Mouse (Mus musculus): ENCODE results near the gene Elfn1. TPM values are rescaled to one million over a fixed set of nuclear protein-coding genes. Genes with fewer than 3 reads are reported as not detected.
A peak's percentile ranks its signal among the peaks of the same experiment; 100 is the strongest.

The Elfn1 gene
- total and polyA plus RNA-seq, 3 experiments: 0.04 to 0.06 TPM; not detected in 1

DNA sequence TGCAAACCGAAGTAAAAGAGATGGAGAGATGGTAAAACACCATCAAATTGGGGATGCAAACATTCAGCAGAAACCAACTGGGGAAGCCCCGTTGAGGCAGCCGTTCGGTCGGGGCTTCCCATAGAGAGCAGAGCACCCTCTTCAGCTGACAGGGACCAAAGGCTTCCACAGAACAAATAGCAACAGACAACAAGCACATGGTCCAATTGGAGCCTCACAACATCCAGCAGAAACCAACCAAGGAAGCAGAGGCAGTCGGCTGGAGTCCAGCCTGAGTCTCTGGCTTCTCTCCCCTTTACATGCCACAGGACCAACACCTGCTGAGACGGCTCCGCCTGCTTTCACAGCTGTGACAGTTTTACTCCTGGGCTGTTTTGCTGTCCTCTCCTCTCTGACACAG is 69.7 kb downstream of the Elfn1 start (continued):
- peak; percentile 67; the same call in 1 of the 2 replicates for TF ChIP-seq MXI1 (IDR thresholded peaks at IDR 0.05; ENCODE audit: low read depth, low read length)
- TF ChIP-seq MYC (IDR thresholded peaks at IDR 0.05; ENCODE audit: low read depth, low read length): no peak
- 0 out of 2 replicates have a peak, but pooled peaks have one; percentile 52 for TF ChIP-seq TBP (conservative IDR thresholded peaks at IDR 0.05; ENCODE audit: low read depth, low read length)
- no peak for TF ChIP-seq CHD2 (IDR thresholded peaks at IDR 0.05; ENCODE audit: low read length)
- TF ChIP-seq MAZ (IDR thresholded peaks at IDR 0.05; ENCODE audit: low read depth, low read length): 0 out of 2 replicates have a peak, but pooled peaks have one; percentile 8
- TF ChIP-seq JUND (conservative IDR thresholded peaks at IDR 0.05; ENCODE audit: low read depth, low read length): no peak
- TF ChIP-seq TCF12 (IDR thresholded peaks at IDR 0.05; ENCODE audit: low read depth, low read length): peak; percentile 59
- TF ChIP-seq NRF1 (IDR thresholded peaks at IDR 0.05; ENCODE audit: low read depth, low read length): no peak
- no peak for TF ChIP-seq ZNF384 (IDR thresholded peaks at IDR 0.05; ENCODE audit: low read depth, low read length)
- TF ChIP-seq KAT2A (IDR thresholded peaks at IDR 0.05; ENCODE audit: insufficient replicate concordance, low read length): no peak
- TF ChIP-seq IRF4 (IDR thresholded peaks at IDR 0.05; ENCODE audit: low read depth, low read length): peak; percentile 37
- TF ChIP-seq CTCF (conservative IDR thresholded peaks at IDR 0.05 in 1 of 2, IDR thresholded peaks at IDR 0.05 in 1 of 2; ENCODE audit: low read depth in 2 of 2, low read length in 2 of 2): no peak
- TF ChIP-seq E2F4 (IDR thresholded peaks at IDR 0.05; ENCODE audit: insufficient replicate concordance, low read depth, low read length): no peak
- no peak for TF ChIP-seq SMC3 (IDR thresholded peaks at IDR 0.05; ENCODE audit: low read depth, low read length)
- TF ChIP-seq RAD21 (IDR thresholded peaks at IDR 0.05; ENCODE audit: low read depth, low read length): no peak; the same call in none of the 2 replicates
- TF ChIP-seq RCOR1 (conservative IDR thresholded peaks at IDR 0.05; ENCODE audit: low read depth, low read length): no peak
- no peak for TF ChIP-seq HCFC1 (IDR thresholded peaks at IDR 0.05; ENCODE audit: low read depth, low read length)
- TF ChIP-seq ZKSCAN1 (IDR thresholded peaks at IDR 0.05; ENCODE audit: borderline replicate concordance, low read depth, low read length): no peak
- TF ChIP-seq USF2 (conservative IDR thresholded peaks at IDR 0.05; ENCODE audit: low read depth, low read length): no peak
- no peak for TF ChIP-seq POLR2A (IDR thresholded peaks at IDR 0.05; ENCODE audit: low read depth, low read length)
- no peak for TF ChIP-seq NELFE (IDR thresholded peaks at IDR 0.05; ENCODE audit: low read depth, low read length)

DNA sequence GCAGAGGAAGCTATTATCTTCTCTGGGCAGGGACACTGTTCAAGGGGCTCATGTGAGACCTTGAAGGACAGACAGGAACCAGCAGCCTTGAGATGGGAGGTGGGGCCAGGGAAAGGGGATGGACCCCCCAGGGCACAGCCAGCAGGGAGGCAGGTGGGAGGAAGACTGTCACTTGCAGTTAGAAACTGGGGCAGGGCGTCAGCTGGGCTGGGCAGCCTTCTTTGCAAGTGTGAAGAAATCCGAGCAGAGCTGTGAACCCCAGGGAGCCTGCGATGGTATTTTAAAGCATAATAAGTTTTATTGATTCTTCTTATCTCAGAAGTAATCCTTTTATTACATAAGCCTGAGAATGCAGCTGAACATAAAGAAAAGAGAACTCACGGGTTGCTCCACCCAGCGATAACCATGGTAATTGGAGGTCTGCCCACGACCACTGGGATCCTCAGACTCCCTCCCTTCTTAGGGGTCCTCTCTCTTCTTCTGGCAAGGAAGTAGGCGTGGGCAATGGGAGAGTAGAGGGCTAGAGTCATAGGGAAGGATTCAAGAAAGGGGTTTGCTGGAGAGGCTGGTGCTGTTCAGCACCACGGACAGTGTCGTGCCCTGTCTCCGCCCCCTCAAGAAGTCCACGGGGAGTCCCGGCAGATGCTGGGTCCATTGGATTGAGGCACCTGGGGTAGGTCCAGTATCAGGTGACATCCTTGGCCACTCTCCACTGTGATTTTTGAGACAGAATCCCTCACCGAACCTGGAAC is 71.0 kb downstream of the Elfn1 start:
- TF ChIP-seq NELFE (IDR thresholded peaks at IDR 0.05; ENCODE audit: low read depth, low read length) (no peak), TBP (conservative IDR thresholded peaks at IDR 0.05; ENCODE audit: low read depth, low read length) (no peak), SIN3A (IDR thresholded peaks at IDR 0.05; ENCODE audit: low read length) (0 out of 2 replicates have a peak, but pooled peaks have one; percentile 24), NRF1 (IDR thresholded peaks at IDR 0.05; ENCODE audit: low read depth, low read length) (no peak)
- H3K4me3 ChIP-seq (replicated peaks in 1 of 3; ENCODE audit: low read depth in 2 of 3, low read length in 2 of 3, poor library complexity in 1 of 3): no peak overlapping the region
- DNase-seq (ENCODE audit: extremely low read depth): peak; percentile 21
- no peak overlapping the region for H3K9ac ChIP-seq (ENCODE audit: insufficient read depth, low read depth)
- H3K27me3 ChIP-seq (replicated peaks): no peaks in the 10 kb centered on the region
- H3K4me1 ChIP-seq (ENCODE audit: control insufficient read depth in 1 of 2, insufficient read depth in 2 of 2): peaks cover 27 to 50% of the 10 kb centered on the region in 2 experiments
- dilution Hi-C loops (cut with MboI; ENCODE audit: extremely low pct_ligation_motif_present, extremely low pct_unique_long_range_greater_than_20kb, low sequenced_read_pairs): no loop called here
- H3K4me2 ChIP-seq (ENCODE audit: insufficient read depth, low read depth, poor library complexity, severe bottlenecking): no peak overlapping the region
- in situ Hi-C loops (cut with MboI; ENCODE audit: low pct_ligation_motif_present, low pct_unique_long_range_greater_than_20kb, low sequenced_read_pairs): no loop called here
- H3K36me3 ChIP-seq (replicated peaks in 1 of 2; ENCODE audit: control insufficient read depth in 1 of 2, insufficient read depth in 1 of 2, low read length in 1 of 2): no peaks in the 10 kb centered on the region
- H3K79me2 ChIP-seq (replicated peaks; ENCODE audit: control insufficient read depth, extremely low read depth, insufficient read depth, poor library complexity, severe bottlenecking): no peaks in the 10 kb centered on the region
- H3K9me3 ChIP-seq (replicated peaks; ENCODE audit: low read length): no peaks in the 10 kb centered on the region
- H3K27ac ChIP-seq (ENCODE audit: insufficient read depth, low read depth): no peak overlapping the region
